Mouse (Mus musculus) right cerebral cortex, postnatal 14 days (tissue): ENCODE results near the gene Samd7.
A peak's percentile ranks its signal among the peaks of the same experiment; 100 is the strongest.

Experiments
- DNase-seq: peaks from one replicate; pipeline ENCODE4 v3.0.0; 2022

Samd7 gene

DNA sequence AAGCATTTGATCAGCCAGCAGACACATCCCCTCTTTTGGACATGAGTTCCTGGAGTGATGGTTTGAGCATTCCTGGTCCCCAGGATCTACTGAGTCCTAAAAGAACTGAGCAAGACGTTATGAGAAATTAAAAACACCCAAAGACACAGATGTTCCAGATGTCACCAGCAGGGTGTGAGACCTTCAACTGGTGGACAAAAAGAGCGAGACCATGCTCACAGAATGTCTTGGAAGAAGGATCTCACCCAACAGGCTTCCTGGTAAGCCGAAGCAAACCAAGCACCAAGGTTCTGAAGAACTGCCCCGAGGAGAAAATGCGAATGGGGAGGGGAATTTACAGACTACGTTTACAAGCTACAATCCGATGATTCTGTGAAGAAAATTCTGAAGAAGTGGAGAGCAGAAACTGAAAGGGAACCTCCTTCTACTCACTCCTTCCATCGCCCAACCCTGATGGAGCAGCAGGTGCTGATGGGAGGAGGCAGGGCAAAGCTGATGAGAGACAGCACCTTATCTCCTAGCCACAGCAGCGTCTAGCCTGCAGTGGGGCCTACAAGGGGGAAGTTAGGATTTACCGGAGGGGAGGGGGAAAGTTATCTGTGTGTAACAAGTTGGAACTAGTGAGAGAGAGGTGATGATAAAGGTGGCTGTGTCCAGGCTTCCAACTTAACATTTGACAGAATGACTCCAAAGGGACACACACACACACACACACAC is 19.4 kb downstream of the Samd7 start:
- DNase-seq = no peak

DNA sequence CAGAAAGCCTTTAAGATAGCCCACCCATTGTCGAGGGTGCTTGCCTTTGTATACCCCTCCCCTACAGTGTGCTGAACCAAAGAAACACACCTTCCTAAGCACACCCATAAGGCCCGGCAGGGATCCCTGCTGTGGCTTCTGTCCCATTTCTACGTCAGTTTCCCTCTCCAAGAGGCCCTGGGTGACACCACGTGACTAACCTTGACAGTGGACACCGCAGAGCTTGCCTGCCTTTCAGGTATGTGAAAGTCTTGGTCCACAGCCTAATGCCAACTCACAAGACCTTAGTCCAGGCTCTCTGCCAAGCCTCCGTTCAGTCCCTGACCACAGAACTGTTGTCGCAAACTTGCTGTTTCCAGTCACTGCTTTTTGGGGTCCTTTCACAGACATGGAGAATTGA is 20.1 kb downstream of the Samd7 start:
- no peak for DNase-seq

DNA sequence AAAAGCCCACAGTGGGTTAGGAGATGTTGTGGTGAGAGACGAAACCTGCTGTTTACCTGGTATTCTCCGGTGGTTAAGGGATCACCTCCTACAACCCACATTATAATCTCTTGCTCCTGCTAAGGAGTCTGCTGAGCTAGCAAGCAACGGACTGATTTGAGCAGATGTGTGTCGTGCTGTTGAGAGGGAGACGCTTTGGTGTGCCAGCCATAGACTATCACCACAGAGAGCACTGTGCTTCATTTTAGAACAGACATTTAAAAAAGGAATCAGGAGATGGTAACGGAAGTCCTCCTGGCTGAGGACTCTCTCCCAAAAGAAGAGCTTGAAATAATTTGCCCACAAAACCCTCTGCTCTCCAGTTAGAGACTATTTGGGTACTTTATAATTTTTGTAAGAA is 21.2 kb downstream of the Samd7 start:
- DNase-seq = peak; percentile 16

DNA sequence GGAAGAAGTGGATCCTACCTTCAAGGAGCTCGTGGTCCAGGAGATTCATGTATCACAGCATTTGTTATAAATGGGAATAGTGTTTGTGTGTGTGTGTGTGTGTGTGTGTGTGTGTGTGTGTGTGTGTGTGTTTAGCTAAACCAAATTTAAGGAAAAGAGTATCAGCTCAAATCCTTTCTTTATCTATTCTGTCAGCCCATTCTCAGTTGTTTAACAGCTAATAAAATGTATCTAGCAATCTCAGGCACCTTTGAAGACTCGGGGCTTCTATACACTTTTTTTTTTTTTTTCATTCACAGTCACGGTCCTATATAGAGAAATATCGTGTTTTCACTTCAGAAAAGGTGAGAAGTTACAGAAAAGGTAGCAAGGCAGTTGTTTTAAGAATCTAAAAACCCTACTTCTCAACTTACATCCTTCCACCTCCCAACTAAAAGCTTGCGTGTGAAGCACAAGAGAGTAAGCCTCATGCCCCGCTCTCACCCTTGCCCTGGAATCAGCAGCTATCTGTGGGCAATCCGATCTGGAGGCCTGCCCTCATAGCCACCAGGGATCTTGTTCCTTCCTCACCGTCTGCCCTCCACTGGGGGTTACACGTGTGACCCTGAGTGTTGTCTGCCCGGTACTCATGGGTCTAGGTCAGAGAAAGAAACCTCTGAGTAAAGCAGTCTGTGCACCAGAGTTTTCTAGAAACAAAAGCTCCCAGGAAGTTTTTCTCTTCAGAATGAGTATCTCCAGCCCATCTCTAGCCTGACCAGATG is 23.8 kb downstream of the Samd7 start:
- no peak for DNase-seq

DNA sequence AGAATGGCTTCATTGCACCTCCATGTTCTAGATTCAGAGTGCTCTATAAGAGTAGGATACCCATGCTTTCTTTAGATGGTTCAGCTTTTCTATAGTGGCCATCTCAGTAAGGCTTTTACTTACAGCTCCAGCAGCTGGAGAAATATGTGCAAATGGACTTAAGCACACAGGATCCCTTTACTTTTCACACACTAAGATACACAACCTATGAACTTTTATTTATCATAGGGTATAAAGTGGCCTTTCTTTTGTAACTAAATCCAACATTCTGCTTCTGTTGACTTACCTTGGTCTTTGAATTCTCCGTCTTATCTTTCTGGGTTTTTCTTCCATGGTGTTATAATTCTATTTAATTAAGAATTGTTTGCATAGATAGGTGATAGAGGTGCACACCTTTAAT is 25.5 kb downstream of the Samd7 start:
- no peak for DNase-seq

DNA sequence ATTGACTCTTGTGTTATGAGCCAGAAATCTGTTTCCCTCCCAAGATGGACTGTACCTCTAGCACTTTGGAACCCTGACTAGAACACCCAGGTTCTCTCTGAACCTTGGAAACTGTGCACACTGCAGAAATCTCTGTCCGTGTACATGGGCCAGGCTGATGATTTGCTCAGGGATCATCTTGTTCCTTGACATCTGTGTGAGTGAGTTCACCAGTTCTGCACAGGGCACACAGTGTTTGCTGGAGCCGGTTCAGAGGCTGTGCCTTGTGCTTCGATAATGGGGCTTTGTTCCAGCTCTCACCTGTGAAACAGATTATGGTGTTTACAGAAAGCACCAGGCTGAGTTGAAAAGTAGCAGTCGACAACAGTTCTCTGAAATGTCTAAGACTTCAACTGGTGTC is 26.5 kb downstream of the Samd7 start:
- no peak for DNase-seq

DNA sequence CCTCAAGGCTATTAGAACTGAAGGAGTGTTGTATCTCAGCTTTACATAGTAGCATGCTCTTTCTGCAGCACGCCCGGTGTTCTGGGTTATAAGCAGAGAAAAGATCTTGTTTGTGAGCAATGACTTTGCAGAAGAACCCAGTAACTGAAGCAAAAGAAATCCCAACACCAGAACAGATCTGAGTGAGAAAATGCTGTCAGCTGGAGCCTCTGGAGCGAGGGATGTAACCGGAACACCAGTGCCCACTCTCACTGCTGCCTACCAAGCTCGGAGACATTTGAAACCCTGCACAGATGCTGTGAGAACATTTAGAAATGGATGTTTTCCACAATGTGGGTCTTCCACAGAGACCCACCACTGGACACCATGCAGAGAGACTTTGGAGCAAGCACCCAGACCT is 28.6 kb downstream of the Samd7 start:
- DNase-seq = no peak

DNA sequence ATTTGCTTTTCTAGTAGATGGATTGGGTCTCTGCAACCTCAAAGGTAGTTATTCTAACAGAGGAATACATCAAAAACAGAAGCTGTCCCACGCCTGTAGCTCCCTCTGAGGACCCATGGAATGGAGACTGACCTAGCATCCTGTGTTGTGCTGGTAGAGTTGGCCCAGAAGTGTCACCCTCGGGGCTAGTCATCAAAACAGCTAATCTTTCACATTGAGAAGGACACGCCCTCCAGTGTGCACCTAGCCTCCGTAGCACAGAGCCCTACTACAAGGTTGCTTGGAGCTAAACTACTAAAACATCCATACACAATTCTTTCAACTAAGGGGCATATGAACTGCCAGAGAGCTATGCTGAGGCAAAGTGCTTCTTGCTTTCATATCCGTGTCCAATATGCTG is 31.9 kb downstream of the Samd7 start:
- no peak for DNase-seq

DNA sequence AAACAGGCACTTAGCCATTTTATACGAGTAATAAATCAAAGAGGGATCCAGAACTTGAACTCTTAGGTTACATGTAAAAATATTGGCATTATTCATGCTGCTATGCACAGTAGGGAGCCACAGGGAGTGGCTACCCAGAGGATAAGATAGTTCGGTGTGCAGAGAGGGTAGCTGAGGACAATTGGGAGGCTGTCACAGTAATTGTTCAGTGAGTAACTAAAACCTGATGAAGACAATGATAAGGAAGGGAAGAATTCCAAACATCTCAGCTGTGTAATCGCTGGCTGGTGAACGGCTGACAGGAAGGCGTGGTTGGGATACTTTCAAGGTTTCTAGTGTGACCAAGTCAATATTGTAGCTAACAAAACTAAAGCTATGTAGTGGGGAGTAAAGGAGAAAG is 42.4 kb downstream of the Samd7 start:
- DNase-seq = no peak

DNA sequence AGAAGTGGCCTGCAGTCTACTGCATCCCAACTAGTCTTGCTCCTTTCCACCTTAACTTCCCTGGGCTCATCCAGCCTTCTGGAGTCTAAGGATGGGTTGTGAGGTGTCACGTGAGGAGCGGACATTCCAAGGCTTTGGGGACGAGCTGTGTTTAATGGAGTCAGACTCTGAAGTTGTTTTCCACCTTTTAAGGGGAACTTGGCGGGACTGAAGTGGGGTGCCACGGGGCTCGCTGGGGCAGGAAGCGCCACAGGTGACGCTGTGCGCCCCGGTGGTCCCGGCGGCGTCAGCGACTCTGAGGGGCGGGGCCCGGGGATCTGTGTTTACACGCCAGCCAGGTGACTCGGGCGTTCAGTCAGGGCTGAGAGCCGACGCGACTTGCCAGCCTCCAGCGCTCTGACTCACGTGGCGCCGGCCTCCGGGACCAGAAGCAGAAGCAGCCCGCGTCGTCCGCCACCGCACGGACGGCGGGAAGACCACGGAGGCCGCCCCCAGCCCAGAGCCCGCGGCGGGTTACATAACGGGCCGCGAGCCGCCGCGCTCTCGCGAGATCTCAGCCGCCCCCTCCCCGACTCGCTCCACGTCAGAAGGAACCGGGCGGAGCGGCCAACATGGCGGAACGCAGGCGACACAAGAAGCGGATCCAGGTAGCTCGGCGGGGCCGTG is 46.8 kb downstream of the Samd7 start, which contains the start of gene Sec62:
Sec62 (plus strand) TSS at position 139 of the 666 bp plus-strand sequence.
- peak; percentile 96 for DNase-seq

DNA sequence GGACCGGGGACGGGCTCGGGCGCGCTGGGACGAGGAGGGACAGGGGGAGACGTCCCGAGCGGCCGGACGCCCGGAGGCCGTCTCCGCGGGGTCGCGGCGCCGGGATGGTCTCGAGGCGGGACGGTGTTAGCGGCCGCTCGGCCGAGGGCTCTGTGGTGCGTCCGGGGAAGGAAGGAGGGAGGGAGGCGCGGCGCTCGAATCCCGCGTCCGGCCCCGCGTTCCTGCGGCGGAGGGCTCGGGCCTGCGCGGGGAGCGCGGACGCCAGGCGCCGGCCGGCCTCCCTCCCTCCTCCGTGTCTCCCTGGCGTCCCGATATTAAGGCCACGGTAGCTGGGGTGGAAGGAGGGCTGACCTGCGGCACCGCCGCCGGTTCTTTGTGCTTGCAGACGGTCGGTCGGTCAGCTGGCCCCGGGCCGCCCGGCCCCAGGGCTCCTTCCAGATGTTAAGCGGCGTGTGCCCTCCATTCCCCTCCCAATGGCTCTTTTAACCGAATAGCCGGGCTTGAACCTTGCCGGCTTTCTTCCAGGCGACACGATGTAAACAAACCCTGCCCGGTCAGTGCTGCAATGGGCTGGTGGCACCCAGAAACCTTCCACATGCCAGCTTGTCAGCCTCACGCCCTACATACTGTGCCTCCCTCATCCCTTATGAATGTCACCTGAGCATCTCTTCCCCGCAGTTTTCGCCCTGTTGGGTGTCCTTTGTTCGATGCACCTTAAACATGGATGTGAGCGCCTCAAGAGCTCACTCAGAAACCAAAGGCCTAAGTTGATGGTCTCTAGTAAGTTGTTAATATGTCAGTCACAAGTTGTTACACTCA is 47.5 kb downstream of the Samd7 start:
- peak; percentile 18 for DNase-seq

DNA sequence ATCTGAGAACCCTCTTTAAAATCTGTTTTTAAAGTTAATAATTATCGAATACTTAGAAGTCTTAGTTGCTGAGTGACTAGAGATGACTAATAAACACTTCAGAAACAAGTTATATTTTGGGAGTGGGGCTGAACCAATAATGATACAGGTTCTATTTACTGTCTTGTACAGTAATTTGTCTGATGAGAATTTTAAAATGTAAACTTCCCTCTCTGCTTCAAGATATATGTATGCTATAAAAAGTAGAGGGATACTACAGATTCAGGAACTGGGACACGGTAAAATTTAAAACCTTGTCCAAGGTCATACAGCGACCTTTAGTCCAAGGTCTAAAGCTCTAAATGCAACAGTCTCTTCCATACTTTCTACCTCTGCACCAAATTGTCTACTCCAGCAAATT is 56.1 kb downstream of the Samd7 start:
- no peak for DNase-seq

DNA sequence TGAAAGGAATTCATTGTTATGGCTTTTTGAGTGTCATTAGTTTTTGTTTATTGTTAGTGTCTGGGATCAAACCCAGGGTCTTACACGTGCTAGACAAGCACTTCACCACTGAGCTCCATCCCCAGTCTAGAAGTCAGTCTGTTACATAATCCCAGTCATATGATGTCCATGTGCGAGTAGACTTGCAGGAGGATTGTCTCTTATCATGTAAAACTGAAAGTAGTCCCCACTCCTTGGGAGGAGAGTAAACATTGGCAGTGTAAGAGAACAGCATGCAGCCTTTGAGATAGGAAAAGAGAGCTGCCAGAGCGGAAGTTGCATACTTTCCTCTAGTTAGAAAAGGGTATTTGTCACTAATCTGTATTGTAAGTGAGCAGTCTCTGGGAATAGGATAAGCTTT is 66.8 kb downstream of the Samd7 start:
- DNase-seq = no peak
